Mouse (Mus musculus) liver, adult 2 months (tissue): ENCODE results near the gene Krtcap2.

ENCODE experiments used
- CTCF ChIP-seq: fragments of 200-500 bp; IDR thresholded peaks from 2 replicates; pipeline ENCODE4 v1.5.1; 2011; ENCODE audit warnings: low read depth, low read length, control low read depth
- POLR2A ChIP-seq: fragments of 200-500 bp; IDR thresholded peaks from 2 replicates; pipeline ENCODE4 v1.6.1; 2011; ENCODE audit warnings: low read length, control low read depth; ENCODE audit not compliant: insufficient read depth; ENCODE audit errors: extremely low read depth

- TF ChIP-seq POLR2A (no peak), CTCF (no peak)
Observed at GRCm38 (mm10) chr3:89214681-89215411, 30.9 kb upstream of the Krtcap2 start, which contains the start of gene Thbs3.
